Mouse (Mus musculus) adrenal gland, adult (tissue): ENCODE results near the gene Apba1.
A peak's percentile ranks its signal among the peaks of the same experiment; 100 is the strongest.

ENCODE experiments used
- DNase-seq, 2 experiments: peaks; one replicate each; pipeline ENCODE4 v3.0.0; 2022 to 2023; ENCODE audit warnings: low spot score in 1 of 2; ENCODE audit not compliant: inconsistent age in 2 of 2

Gene Apba1

DNA sequence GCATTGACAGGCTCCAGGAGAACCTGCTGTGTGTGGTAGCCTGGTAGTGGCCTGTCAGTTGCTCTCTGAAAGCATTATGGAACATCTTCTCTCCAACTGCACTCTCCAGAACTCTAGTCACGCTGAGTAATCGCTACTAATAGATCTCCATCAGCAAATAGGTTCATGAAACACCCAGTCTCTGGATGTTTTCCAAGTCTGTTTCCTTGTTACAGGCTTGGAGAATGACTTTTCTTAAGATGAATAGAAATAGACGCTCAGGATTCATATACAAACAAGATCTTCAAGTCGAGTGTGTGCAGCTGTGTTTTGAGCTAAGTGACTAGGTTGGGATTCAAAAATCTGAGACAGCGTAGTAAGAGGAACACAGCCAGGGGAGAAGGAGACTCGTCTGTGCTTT is 165.4 kb downstream of the Apba1 start:
- DNase-seq, result no peak

- DNase-seq, result no peak
Observed at GRCm38 (mm10) chr19:23924791-23925190, 166.1 kb downstream of the Apba1 start.

- no peak for DNase-seq
Observed at GRCm38 (mm10) chr19:23925541-23925940, 166.9 kb downstream of the Apba1 start.

DNA sequence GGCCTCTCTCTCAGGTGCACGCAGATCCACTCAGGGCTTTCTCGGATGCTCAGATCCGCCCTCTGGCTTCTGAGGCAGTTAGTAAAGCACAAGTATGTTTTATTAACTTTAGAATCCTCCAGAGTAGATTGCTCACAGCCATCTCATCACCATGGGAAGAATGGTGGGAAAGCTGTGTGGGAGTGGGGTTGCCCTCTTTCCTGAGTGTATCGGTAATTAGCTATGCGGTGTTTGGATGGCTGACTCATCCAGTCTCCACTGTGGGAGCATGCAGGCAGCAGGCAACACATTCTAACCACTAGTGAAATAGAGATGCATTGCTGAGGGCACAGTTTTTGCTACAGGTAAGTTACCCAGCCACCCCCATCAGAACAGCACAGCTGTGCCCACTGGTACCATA is 172.1 kb downstream of the Apba1 start:
- no peak for DNase-seq

DNA sequence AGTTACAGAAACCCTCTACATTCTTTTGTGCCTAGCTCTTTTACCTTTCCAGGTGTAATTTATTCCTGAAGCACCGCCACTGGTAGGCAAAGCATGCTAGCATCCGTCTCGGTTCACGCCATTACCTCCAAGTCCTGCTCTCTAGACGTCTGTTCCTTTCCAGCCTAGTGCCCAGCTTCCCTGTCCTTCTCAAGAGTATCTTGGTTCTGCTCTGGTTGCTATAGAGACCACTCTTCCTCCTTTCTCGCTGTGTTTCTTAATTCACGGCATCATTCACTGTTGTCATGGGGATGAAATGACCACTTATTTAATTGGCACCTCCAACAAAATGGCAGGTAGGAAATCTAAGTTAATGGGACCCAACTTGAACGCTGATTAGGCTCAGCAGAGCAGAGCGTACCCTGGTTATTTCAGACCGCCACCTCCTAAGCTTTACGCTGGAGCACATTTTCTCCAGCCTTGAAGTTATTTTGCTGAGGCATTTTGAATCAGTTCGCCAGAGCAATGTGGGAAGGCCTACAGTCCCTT is 182.8 kb downstream of the Apba1 start:
- DNase-seq, result no peak

DNA sequence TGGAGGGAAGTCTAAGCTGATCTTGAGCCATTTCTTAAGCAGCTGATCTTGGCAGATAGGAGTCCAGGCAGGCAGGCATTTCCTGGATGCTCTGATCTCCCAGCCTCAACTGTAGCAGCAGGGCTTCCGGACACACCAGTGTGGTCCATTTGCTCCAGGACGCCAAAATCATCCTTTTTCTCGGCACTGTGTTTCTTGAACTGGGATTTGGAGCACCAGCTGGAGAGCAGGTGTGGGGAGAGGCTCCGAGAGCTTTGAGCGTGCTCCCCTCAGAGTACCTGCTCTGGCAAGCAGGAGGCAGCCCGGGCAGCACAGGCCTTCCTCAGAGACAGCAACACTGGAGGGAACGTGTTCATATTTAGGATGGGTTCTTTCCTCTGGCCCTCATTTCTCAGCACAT is 184.2 kb downstream of the Apba1 start:
- DNase-seq, result no peak

DNA sequence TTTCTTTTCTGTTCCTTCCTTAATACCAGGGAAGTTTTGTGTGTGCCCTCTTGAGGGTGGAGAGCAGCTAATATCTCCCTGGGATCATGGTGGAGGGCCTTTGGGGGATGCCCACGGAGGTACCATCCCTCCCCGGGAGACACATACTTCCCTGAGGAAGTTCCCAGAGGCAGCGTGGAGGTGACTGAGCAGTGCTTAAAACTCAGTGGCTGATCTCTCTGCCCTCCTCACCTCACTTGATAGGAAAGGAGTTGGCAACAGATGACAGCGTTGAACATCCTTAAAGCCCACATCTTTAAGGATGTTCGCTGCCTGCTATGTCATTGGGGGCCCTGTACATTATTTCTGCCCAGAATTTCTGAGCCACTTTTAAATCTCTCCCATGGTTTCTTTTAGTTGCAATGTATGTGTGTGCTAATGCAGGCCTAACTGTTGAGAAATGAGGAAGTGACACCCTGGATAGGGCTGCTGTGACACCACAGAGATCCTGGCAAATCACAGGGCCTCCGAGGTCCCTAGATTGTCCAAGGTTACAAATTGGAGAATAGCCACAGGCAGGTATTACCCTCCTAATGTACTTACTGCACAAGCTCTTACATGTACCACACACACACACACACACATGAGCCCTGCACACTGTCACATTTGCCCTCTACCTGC is 187.5 kb downstream of the Apba1 start:
- DNase-seq, result no peak

DNA sequence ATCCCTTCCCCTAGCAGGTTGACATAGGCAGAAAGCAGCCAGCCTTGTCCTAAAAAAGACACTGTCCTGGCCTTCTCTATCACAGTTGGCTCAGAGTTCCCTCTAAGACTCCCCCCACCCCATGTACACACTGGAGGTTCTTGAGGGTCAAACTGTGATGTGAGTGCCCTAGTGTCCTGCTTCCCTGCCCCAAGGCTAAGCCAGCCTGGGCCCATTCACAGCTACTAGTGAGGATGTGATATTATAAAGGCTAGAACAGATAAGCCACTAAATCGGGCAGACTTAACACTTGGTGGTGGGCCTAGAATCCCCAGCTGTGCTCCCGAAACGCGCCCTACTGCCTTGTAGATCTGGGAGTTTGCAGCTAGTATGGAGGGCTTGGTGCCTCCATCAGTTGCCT is 188.1 kb downstream of the Apba1 start:
- no peak for DNase-seq

GRCm38 (mm10) chr19:23947871-23948270 is 189.2 kb downstream of the Apba1 start:
- no peak for DNase-seq

GRCm38 (mm10) chr19:23948301-23949000 is 189.8 kb downstream of the Apba1 start:
- DNase-seq, result no peak

DNA sequence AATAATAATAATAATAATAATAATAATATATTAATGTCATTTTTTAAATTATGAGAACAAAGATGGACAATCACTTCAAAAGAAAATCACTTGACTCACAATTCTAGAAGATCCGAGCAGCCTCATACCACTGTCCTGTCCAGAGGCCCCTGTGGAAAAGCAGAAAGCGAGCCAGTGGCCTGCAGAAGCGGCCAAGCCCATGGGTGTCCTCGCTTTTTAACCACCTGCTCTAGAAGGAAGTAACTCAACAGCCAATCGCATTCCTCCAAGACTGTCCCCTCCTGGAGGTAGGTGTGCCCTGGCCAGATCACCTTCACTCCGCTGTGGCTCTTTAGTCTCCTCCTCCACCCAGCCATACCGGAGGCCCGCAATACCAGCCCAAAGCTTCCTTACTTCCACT is 196.8 kb downstream of the Apba1 start:
- no peak for DNase-seq

- DNase-seq, result peak in 1 of 2 experiments; percentile 58
Observed at GRCm38 (mm10) chr19:23956299-23956975, 197.8 kb downstream of the Apba1 start.

DNA sequence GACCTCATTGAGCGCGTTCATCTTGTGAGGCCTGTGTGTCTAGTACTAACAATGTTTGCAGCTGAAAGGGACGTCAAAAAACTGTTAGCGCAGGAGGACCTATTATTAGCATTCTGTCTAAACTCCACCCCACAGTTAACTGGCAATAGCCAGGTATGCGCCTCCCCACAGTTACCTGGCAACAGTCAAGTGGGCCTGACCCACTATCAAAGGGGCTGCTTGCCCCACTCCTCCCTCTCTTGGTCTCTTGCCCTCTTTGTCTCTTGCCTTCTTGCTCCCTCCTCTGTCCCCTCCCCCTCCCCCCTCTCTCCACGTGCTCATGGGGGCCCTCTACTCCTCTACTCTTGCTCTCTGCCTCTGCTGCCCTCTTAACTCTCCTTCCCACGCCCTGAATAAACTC is 198.9 kb downstream of the Apba1 start:
- no peak for DNase-seq

DNA sequence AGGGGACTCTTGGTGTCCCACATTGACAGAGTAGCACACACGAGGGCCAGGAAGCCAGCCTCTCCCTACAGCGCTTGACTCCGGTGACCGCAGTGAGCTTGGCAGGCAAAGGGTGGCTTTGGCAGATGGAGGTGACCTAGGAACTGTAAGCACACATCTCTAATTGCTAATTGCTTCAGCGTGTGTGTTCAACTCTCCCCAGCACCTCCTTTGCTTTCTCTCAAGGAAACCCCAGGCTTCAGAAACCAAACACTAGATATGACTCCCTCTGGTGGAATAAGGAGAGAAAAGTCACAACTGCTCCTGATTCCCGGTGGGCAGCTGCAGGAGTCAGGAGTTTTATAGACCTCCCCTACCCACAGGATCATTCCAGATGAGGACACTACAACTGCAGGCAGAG is 200.2 kb downstream of the Apba1 start:
- DNase-seq, result no peak

- DNase-seq, result no peak
Observed at GRCm38 (mm10) chr19:23959870-23960269, 201.2 kb downstream of the Apba1 start.

- DNase-seq, result peak in 1 of 2 experiments; percentile 51
Observed at GRCm38 (mm10) chr19:23960275-23960674, 201.6 kb downstream of the Apba1 start.

- DNase-seq, result no peak
Observed at GRCm38 (mm10) chr19:23960831-23961447, 202.3 kb downstream of the Apba1 start.

DNA sequence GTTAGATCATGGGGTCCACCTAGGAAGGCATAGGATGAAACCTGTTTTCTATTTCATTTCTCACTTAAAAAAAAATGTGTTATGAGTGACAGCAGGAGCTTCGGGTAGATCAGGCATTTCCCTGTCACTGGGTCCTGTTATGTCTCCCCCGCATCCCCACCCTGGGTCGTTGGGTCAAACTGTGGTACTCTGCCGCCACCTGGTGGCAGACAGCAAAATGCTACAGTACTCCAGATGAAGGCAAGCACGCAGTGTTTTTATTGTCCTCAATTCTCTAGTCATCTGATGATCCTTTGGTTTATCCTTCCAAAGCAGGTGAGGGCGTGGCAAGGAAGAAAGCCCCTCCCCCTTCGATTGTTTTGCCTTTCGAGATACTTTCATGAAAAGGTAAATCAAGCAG is 202.8 kb downstream of the Apba1 start:
- peak; percentile 72 to 87 for DNase-seq

GRCm38 (mm10) chr19:23964401-23964910 is 205.8 kb downstream of the Apba1 start:
- no peak for DNase-seq

- peak; percentile 45 to 73 for DNase-seq
Observed at GRCm38 (mm10) chr19:23966376-23966775, 207.7 kb downstream of the Apba1 start.

DNA sequence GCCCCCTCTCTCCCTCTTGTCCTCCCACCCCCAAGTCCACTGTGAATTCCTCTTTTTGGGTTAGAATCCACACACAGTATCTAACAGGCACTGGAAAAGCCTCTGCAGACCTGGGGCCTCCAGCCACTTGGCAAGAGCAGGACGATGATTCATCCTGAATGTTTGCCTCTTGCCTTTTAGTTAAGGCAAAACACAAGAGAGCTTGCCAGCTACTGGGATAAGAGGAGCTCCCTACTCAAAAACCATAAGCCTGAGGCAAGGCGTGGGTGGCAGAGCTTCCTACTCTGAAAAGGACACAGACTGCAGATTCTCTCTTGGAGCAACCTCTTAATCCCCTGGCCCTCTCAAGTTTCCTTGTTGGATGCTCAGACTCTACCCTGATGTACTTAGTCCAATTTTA is 208.5 kb downstream of the Apba1 start:
- DNase-seq, result peak; percentile 78 to 88
